ENCODE assay signal across 22 mouse cellular contexts in the genomic region with DNA sequence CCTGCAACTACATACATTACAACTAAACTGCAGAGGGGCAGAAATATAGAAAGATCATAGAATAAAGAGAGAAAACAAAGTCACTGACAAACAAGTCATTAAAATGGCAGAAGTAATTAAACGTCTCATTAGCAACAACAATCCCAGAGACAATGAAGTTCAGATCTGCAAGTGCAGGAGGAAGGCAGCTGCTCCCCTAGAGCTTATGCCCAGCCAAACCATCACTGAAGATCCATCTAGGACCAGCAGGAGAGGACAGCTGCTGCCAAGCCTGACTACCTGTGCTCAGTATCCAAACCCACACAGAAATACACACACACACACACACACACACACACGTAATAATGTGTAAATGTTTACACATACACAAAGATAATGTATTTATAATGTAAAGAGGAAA.
DNase-seq lines count a peak whose midpoint lies in the region; ATAC-seq and TF ChIP-seq lines count a peak whose summit lies in the region.
"Had no signal": no experiment of that assay in that cellular context is flagged by ENCODE, and none has a peak within 500 bp of the region (broad histone marks: within the 10 kb centered on the region; RNA-seq: fewer than 3 reads in every experiment).

No protein-coding gene starts in this region.

- 0 out of 2 replicates have a peak, but pooled peaks cover 9% of the 10 kb centered on the region for H3K4me1 ChIP-seq in neural tube, embryonic 13.5 days (replicated peaks)
- no peaks in the 10 kb centered on the region for H3K4me1 ChIP-seq in neural tube, embryonic 15.5 days
- H3K4me1 ChIP-seq: embryonic facial prominence, embryonic 13.5 days; embryonic facial prominence, embryonic 15.5 days; forebrain, embryonic 10.5 days had no signal

- no peak overlapping the region for H3K4me3 ChIP-seq in neural tube, embryonic 13.5 days
- no peak overlapping the region for H3K4me3 ChIP-seq in neural tube, embryonic 15.5 days (replicated peaks)
- H3K4me3 ChIP-seq: embryonic facial prominence, embryonic 13.5 days; embryonic facial prominence, embryonic 15.5 days; erythroblast, embryonic 14.5 days; forebrain, embryonic 10.5 days; forebrain, embryonic 13.5 days had no signal

- H3K9ac ChIP-seq in neural tube, embryonic 13.5 days, result no peak overlapping the region
- H3K9ac ChIP-seq in neural tube, embryonic 15.5 days (replicated peaks), result no peak overlapping the region
- H3K9ac ChIP-seq: embryonic facial prominence, embryonic 13.5 days; embryonic facial prominence, embryonic 15.5 days; forebrain, embryonic 13.5 days had no signal

- ATAC-seq in neural tube, embryonic 13.5 days (ENCODE audit: low read depth), result 0 out of 2 replicates have a peak, but pooled peaks have one; percentile 49
- ATAC-seq in neural tube, embryonic 15.5 days (ENCODE audit: low FRiP score), result no peak
- ATAC-seq: forebrain, embryonic 13.5 days; forebrain, embryonic 16.5 days had no signal

- no peaks in the 10 kb centered on the region for H3K27me3 ChIP-seq in neural tube, embryonic 13.5 days
- no peaks in the 10 kb centered on the region for H3K27me3 ChIP-seq in neural tube, embryonic 15.5 days (replicated peaks)
- H3K27me3 ChIP-seq: embryonic facial prominence, embryonic 13.5 days; embryonic facial prominence, embryonic 15.5 days; forebrain, embryonic 13.5 days had no signal

- no peaks in the 10 kb centered on the region for H3K9me3 ChIP-seq in neural tube, embryonic 13.5 days
- no peaks in the 10 kb centered on the region for H3K9me3 ChIP-seq in neural tube, embryonic 15.5 days (replicated peaks)

- TF ChIP-seq CTCF in brain, embryonic 14.5 days (IDR thresholded peaks at IDR 0.05; ENCODE audit: borderline replicate concordance, extremely low read depth, insufficient read depth, insufficient read length), result no peak

- DNase-seq in brain, embryonic 14.5 days (ENCODE audit: low read depth), result peak; percentile 40
- DNase-seq in retina, embryonic 14.5 days (ENCODE audit: low spot score), result peak; percentile 23
- DNase-seq in adrenal gland, adult 2 months, result no peak
- no peak for DNase-seq in spleen, postnatal 4 days (ENCODE audit: low spot score in 2 of 2)
- DNase-seq: adrenal gland, adult 8-10 months; adrenal gland, postnatal 14 days; adrenal gland, postnatal 36 days; cerebellum, adult 11 months; cerebellum, adult 18-20 months; cerebellum, adult 8-10 months; cerebellum, adult 9-11 months; cerebellum, postnatal 14 days; cerebellum, postnatal 36 days; embryo, embryonic 11 days had no signal

- no peak overlapping the region for H3K27ac ChIP-seq in neural tube, embryonic 13.5 days (replicated peaks)
- H3K27ac ChIP-seq in neural tube, embryonic 15.5 days (replicated peaks), result no peak overlapping the region
- H3K27ac ChIP-seq: embryonic facial prominence, embryonic 13.5 days; embryonic facial prominence, embryonic 15.5 days; forebrain, embryonic 10.5 days; forebrain, embryonic 13.5 days had no signal

- TF ChIP-seq POLR2A in brain, embryonic 14.5 days (IDR thresholded peaks at IDR 0.05; ENCODE audit: borderline replicate concordance, extremely low read depth, insufficient read depth, insufficient read length, poor library complexity, severe bottlenecking), result no peak

- 76% methylated on average over 2 of the region's 2 CpGs for WGBS in neural tube, embryonic 13.5 days
- 68% methylated on average over 2 of the region's 2 CpGs for WGBS in neural tube, embryonic 15.5 days

- H3K36me3 ChIP-seq in neural tube, embryonic 13.5 days, result no peaks in the 10 kb centered on the region
- no peaks in the 10 kb centered on the region for H3K36me3 ChIP-seq in neural tube, embryonic 15.5 days
- H3K36me3 ChIP-seq: embryonic facial prominence, embryonic 13.5 days; embryonic facial prominence, embryonic 15.5 days had no signal

- no peak overlapping the region for H3K4me2 ChIP-seq in neural tube, embryonic 13.5 days
- no peak overlapping the region for H3K4me2 ChIP-seq in neural tube, embryonic 15.5 days
- H3K4me2 ChIP-seq: embryonic facial prominence, embryonic 13.5 days; embryonic facial prominence, embryonic 15.5 days; forebrain, embryonic 13.5 days had no signal

Comparison
In these comparisons a context has a peak if more than half of its experiments do, and no peak if none do; other contexts are left out.
1. DNase-seq: peak in brain, embryonic 14.5 days (single experiment) and retina, embryonic 14.5 days (single experiment); none in adrenal gland, adult 2 months (single experiment) and spleen, postnatal 4 days (0 of 2).